Mouse (Mus musculus): ENCODE results near the gene Fcgrt.
"Not testable (repeated sequence)": the region's sequence is repeated elsewhere in the genome, so short reads cannot be mapped to it uniquely, and the experiment has no call there.

Fcgrt gene

GRCm38 (mm10) chr7:45129776-45130512 is 26.3 kb upstream of the Fcgrt start:
- no peak for DNase-seq (ENCODE audit: low read depth, low spot score)

DNA sequence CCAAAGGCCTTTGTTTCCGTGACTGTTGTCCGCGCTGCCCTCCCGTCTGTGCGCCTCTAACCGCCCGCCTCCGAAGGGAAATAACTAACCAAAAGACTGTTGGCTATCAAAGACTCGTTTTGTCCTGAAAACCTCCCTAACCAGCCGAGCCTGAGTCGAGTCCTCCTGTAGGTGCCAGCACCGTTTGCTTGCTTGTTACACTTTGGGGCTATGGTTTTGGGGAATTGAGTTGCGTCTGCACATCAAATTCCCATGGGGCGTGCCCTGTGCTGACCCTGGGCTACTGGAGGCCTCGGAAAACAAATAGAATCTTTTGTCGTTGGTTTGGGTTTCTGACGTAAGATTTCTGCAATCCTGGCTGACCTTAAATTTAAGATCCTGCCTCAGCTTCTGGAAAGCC is 25.7 kb upstream of the Fcgrt start:
- DNase-seq (ENCODE audit: low read depth, low spot score) = peak; percentile 83

DNA sequence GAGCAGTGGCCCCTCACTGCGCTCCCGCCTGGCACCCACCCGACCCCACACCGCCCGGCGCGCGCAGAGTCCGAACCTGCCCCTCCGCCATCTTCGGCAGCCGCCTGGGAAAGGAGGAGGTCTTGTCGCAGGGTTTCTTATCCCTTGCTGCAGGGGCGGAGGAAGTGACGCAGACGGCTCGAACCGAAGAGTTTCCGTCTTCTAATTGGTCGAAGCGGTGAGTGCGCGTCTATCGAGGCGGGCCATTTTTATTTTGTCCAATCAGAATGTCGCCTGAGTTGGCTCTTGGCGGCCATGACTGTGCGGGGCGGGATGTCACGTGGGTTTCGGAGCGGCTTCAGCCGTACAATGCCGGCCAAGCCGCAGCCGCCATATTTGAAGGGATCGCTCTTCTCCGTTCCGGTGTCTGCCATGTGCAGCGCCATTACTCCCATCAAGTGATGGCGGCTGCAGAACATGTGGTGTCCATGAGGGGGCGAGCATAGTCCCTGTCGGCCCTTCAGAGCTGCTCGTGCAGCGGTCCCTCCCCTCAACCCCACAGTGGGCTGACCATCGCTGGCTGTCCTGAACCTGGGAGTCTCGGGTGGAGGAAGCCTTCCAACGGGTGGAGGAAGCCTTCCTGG is 25.1 kb upstream of the Fcgrt start, which contains the start of gene Rpl13a:
Gene Rpl13a (minus strand): TSS at position 138 of the 623 bp plus-strand sequence.
- peak; percentile 99 for DNase-seq (ENCODE audit: low read depth, low spot score)

DNA sequence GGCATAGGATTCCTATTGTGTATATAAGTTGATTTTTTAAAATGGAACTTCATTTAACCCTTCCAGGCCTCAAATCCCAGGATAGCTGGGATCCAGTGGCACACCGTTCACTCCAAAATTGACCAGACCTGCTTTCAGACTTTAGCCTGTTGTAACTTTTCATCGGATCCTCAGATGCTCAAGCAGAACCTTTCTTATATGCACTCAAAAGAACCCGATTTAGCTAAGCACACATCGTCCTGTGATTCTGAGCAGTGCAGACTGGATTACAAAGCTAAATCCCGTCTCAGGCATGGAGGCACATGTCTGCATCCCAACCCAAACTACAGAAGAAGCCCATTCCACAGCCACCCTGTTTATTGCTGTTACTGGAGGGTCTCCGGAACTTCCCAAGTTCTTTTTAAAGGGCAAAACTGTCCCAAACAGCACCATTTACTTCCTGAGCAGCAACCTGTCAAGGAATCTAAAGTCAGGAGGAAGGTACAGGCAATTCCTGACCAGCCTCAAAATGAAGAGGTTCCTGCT is 24.1 kb upstream of the Fcgrt start:
- no peak for DNase-seq (ENCODE audit: low read depth, low spot score)

- DNase-seq (ENCODE audit: low read depth, low spot score) = no peak
Measured at GRCm38 (mm10) chr7:45126844-45127699, 23.4 kb upstream of the Fcgrt start.

GRCm38 (mm10) chr7:45126147-45126843 is 22.6 kb upstream of the Fcgrt start:
- DNase-seq (ENCODE audit: low read depth, low spot score) = no peak

- DNase-seq (ENCODE audit: low read depth, low spot score) = not testable (repeated sequence)
Measured at GRCm38 (mm10) chr7:45125649-45126048, 22.0 kb upstream of the Fcgrt start.

DNA sequence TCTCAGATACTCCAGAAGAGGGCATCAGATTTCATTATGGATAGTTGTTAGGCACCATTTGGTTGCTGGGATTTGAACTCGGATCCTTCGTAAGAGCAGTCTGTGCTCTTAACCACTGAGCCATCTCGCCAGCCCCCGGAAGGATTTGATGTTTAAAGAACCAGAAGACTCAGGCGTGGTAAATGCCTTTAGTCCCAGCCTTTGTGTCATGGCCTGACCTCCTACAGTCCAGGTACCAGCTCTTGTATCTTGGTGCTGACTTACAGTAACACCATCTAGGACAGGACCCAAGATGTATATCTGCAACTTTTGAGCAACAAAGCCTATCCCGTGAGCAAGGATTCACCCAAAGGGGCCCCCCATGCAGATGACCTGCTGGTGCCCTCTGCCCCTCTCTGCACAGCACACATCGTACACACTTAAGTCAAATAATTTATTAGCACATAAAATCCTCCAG is 21.5 kb upstream of the Fcgrt start:
- DNase-seq (ENCODE audit: low read depth, low spot score) = peak; percentile 60

DNA sequence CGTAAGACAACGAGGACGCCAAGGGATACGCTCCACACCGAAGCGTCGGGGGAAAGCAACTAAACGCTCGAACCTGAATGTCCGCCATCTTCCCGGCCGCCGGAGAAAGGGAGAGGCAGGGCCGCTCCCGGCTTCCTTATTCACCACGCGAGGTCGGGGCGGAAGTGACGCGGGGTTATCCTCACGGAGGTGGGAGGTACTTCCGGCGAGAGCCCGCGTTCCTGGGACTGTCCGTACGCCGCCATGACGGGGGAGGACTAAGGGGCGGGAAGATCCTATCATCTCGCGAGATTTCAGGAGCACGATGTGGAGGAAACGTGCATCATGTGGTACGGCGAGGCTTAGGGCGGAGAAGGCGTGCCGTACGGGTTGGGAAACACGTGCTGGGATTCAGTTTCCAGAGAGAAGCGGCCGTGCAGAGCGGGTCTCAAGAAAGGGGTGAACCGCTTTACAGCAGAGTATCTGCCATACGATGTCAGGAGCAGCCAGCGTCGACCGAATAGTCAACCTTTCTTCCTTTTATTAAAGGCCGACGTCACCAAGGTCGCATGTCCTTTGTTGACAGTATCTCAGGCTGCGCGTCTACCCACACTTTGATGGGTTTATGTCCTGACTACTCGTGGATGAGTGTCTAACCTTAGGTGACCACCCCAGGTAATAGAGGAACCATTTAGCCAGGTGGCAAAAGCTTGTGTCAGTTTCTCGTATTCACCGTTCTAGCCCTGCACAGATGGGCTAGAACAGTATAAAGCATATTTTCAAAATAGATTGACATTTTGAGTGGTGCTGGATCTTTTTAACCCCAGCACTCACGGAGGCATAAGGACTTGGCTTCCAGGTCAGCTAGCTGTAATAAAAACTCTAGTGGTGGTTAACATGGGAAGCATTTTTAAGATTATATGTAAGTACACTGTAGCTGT is 20.8 kb upstream of the Fcgrt start, which contains the start of gene Rps11:
Gene Rps11 (minus strand): TSS at position 216 of the 920 bp plus-strand sequence.
- DNase-seq (ENCODE audit: low read depth, low spot score) = peak; percentile 100

DNA sequence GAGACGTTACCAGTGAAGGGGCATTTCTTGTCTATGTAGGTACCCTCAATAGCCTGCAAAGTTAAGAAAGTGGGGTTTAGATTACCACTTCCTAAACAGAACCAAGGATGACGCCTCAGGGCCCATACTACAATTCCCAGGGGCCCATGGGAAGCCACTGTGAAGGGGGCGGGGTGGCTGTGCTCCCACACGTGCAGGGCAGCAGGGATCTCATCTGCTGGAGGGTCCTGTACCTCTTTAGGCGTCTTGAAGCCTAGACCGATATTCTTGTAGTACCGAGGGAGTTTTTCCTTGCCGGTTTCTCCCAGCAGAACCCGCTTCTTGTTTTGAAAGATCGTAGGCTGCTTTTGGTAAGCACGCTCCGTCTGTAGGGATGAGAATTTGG is 19.5 kb upstream of the Fcgrt start:
- no peak for DNase-seq (ENCODE audit: low read depth, low spot score)

DNA sequence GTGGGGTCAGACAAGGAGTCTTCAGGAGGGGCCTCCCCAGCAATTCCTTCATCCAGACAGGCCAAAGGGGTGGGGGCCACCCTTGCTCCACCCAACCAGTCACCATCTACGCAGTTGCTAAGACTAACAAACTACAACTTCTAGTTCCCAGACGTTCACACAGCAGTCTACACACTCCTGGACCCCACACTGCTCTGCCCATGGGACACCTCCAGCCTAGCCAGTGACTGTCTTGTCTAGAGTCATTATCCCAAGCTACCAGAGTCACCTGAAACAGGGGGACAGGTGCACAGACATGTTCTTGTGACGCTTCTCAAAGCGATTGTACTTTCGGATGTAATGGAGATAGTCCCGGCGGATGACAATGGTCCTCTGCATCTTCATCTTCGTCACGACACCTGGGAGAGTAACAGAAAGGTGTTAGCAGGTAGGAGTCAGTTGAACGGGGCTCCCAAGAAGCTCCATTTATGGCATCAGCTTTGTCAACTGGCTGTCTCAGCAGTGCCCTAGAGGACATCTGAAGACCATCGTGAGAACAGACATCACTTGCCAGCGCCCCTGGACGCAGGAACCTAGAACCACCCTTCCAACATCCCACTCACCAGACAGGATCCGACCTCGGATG is 19.0 kb upstream of the Fcgrt start:
- no peak for DNase-seq (ENCODE audit: low read depth, low spot score)

- DNase-seq (ENCODE audit: low read depth, low spot score) = no peak
Measured at GRCm38 (mm10) chr7:45121966-45122365, 18.3 kb upstream of the Fcgrt start.

- no peak for DNase-seq (ENCODE audit: low read depth, low spot score)
Measured at GRCm38 (mm10) chr7:45121404-45121803, 17.8 kb upstream of the Fcgrt start.

GRCm38 (mm10) chr7:45119780-45120709 is 16.4 kb upstream of the Fcgrt start:
- no peak for DNase-seq (ENCODE audit: low read depth, low spot score)

DNA sequence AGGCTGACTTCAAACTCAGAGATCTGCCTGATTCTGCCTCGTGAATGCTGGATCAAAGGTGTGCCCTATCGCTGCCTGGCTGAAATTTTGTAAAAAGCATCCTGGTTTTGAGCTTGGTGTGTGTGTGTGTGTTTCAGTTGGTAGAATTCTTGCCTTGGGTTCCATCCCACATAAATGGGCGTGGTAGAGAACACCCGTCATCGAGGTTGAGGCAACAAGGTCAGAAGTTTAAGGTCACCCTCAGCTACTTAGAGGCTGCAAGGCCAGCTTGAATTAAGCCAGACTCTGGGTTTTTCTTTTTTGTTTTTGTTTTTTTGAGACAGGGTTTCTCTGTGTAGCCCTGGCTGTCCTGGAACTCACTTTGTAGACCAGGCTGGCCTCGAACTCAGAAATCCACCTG is 14.7 kb upstream of the Fcgrt start:
- no peak for DNase-seq (ENCODE audit: low read depth, low spot score)

GRCm38 (mm10) chr7:45117566-45117965 is 13.9 kb upstream of the Fcgrt start:
- DNase-seq (ENCODE audit: low read depth, low spot score) = no peak

GRCm38 (mm10) chr7:45113476-45113875 is 9.8 kb upstream of the Fcgrt start:
- no peak for DNase-seq (ENCODE audit: low read depth, low spot score)

- DNase-seq (ENCODE audit: low read depth, low spot score) = no peak
Measured at GRCm38 (mm10) chr7:45112529-45112928, 8.9 kb upstream of the Fcgrt start.

DNA sequence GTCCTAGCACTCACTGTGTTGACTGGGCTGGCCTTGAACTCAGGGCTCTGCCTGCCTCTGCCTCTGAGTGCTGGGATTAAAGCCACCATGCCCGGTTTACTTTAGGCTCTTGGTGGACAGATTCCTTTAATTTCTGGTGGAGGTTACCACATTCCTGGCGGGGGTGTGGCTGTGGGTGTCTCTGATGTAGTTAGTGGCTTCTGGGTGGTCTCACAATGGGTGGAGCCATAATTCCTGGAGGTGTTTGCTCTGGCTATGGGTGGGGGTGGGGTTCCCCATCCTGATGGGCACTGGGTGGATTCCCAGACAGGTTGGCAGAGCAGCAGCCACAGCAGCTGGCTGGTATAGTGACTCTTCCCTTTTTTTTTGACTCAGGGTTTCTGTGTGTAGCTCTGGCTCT is 8.3 kb upstream of the Fcgrt start:
- no peak for DNase-seq (ENCODE audit: low read depth, low spot score)
